Mouse (Mus musculus) stomach, postnatal 0 days (tissue): ENCODE measurements around the gene Mob3b. TPM values are rescaled to one million over a fixed set of nuclear protein-coding genes. Genes with fewer than 3 reads are reported as not detected.
A peak's percentile ranks its signal among the peaks of the same experiment; 100 is the strongest.

ENCODE experiments used
- ATAC-seq: fragments of 200-750 bp; cut with Nextera tagmentation; 2 replicates; pipeline ENCODE4 v1.8.0; 2017; ENCODE audit not compliant: low FRiP score, low TSS enrichment
- DNase-seq: peaks from one replicate; pipeline ENCODE4 v3.0.0-alpha.2; 2016; ENCODE audit warnings: low spot score
- H3K27ac ChIP-seq: fragments of 300-500 bp; sonication (generic); replicated peaks from 2 replicates; pipeline ENCODE4 v1.5.1; 2014; ENCODE audit warnings: mild to moderate bottlenecking, control low read depth
- H3K27me3 ChIP-seq: fragments of 300-500 bp; sonication (generic); 2 replicates; pipeline ENCODE4 v1.6.1; 2014; ENCODE audit warnings: low read length; ENCODE audit not compliant: control insufficient read depth, insufficient read depth
- H3K36me3 ChIP-seq: fragments of 300-500 bp; sonication (generic); 2 replicates; pipeline ENCODE4 v1.6.1; 2014; ENCODE audit warnings: low read length, mixed read lengths; ENCODE audit not compliant: control insufficient read depth, insufficient read depth
- H3K4me1 ChIP-seq: fragments of 300-500 bp; sonication (generic); replicated peaks from 2 replicates; pipeline ENCODE4 v1.6.1; 2014; ENCODE audit warnings: antibody characterized with exemption; ENCODE audit not compliant: control insufficient read depth, insufficient read depth
- H3K4me2 ChIP-seq: fragments of 300-500 bp; sonication (generic); replicated peaks from 2 replicates; pipeline ENCODE4 v1.6.1; 2014; ENCODE audit warnings: low read depth, mild to moderate bottlenecking, control low read depth, moderate library complexity
- H3K4me3 ChIP-seq: fragments of 300-500 bp; sonication (generic); 2 replicates; pipeline ENCODE4 v1.5.1; 2014; ENCODE audit warnings: low read depth, low read length, control low read depth
- H3K9ac ChIP-seq: fragments of 300-500 bp; sonication (generic); 2 replicates; pipeline ENCODE4 v1.6.1; 2014; ENCODE audit warnings: mild to moderate bottlenecking, low read length, control low read depth, mixed read lengths
- H3K9me3 ChIP-seq: fragments of 300-500 bp; sonication (generic); 2 replicates; pipeline ENCODE4 v1.6.1; 2016; ENCODE audit warnings: low read length; ENCODE audit not compliant: control insufficient read depth
- CTCF ChIP-seq: IDR thresholded peaks from 2 replicates; pipeline ENCODE4 v1.5.1; 2016; ENCODE audit warnings: antibody characterized with exemption, low read depth, mild to moderate bottlenecking, moderate library complexity
- EP300 ChIP-seq: optimal IDR thresholded peaks from 2 replicates; pipeline ENCODE3; 2016; ENCODE audit warnings: antibody characterized with exemption
- WGBS: fragments of 180-500 bp; shearing (Covaris S2); extraction: QIAGEN DNeasy Blood & Tissue Kit; methylation state at CpG from one replicate; pipeline ENCODE4 v1.1.7; 2014; 5-methylcytosine and 5-hydroxymethylcytosine counted together
- polyA plus RNA-seq: library from polyadenylated mRNA; unstranded; fragments of >200 nt; fragmentation: Nextera tagmentation; extraction: Ambion mirVana; gene quantifications from 2 replicates; pipeline ENCODE4 v1.2.1, GENCODE M21; 2015

Gene Mob3b
- polyA plus RNA-seq, 1 experiment from 2014 or later, result 15.0 TPM

DNA sequence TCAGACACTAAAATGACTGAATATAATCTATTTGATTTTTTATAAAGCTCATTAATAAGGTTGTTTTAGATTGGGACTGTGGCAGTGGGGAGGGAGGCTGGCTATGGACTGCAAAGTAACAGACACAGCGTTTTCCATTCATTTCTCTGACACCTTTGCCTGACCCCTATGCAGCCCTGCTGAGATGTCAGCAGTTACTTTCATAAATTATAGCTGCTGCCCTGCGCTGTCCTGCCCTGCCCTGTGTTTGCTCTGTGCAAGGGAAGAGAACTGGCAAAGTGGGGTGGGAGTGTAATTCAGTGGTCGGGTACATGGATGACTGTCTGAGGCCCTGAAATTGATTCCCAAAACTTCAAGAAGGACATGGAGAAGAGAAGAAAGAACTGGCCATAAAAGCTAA lies 3.2 kb downstream of the Mob3b start:
- Histone ChIP-seq H3K4me2 (no peak overlapping the region), H3K9ac (no peak overlapping the region), H3K4me3 (no peak overlapping the region), H3K36me3 (no peaks in the 10 kb centered on the region), H3K27ac (no peak overlapping the region), H3K27me3 (no peaks in the 10 kb centered on the region), H3K4me1 (no peaks in the 10 kb centered on the region), H3K9me3 (no peaks in the 10 kb centered on the region)
- ATAC-seq, result no peak
- TF ChIP-seq CTCF, result no peak
- TF ChIP-seq EP300, result no peak
- no peak for DNase-seq
- 40% methylated on average over 3 of the region's 3 CpGs for WGBS

- TF ChIP-seq CTCF, result no peak
- TF ChIP-seq EP300, result no peak
- 78% methylated on average over 4 of the region's 4 CpGs for WGBS
Measured at GRCm38 (mm10) chr4:35151756-35152155, 5.5 kb downstream of the Mob3b start, which contains the start of gene Ifnk. Gene Ifnk, plus strand, starts transcription at chr4:35152056.

GRCm38 (mm10) chr4:35150706-35151105 lies 6.6 kb downstream of the Mob3b start:
- Histone ChIP-seq H3K27ac (no peak overlapping the region), H3K27me3 (no peaks in the 10 kb centered on the region)
- no peak for TF ChIP-seq EP300
- no peak for TF ChIP-seq CTCF

More at GRCm38 (mm10) chr4:35151756-35152155, 5.5 kb downstream of the Mob3b start, which contains the start of gene Ifnk:
- DNase-seq, result no peak
- Histone ChIP-seq H3K9ac (no peak within 1 kb of the TSS), H3K36me3 (no peaks in the 10 kb centered on the region), H3K9me3 (no peaks in the 10 kb centered on the region), H3K27me3 (no peaks in the 10 kb centered on the region), H3K4me2 (no peak within 1 kb of the TSS), H3K4me3 (no peak within 1 kb of the TSS), H3K27ac (no peak within 1 kb of the TSS), H3K4me1 (no peaks in the 10 kb centered on the region)
- ATAC-seq, result no peak

DNA sequence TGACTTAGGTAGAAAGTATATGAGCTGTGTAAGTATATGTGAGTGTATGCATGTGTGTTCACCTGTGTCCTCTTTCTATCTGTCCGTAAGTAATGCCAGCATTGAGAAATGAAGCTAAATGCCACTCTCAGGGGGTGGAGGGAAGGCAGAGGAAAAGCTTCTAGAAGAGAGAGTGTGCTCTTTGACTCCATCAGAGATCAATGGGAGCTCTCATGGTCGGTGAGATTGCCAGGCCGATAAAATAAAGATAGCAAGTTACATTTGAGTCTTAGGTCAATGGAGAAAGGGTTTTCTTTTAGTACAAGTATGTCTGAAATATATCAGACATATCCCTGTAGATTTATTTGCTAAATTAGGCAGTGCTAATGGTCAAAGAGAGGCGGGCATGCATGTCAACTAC lies 9.0 kb downstream of the Mob3b start:
- H3K9me3 ChIP-seq, result no peaks in the 10 kb centered on the region
- 90% methylated on average over 4 of the region's 4 CpGs for WGBS
- no peaks in the 10 kb centered on the region for H3K36me3 ChIP-seq
- no peaks in the 10 kb centered on the region for H3K27me3 ChIP-seq
- H3K27ac ChIP-seq, result no peak overlapping the region
- no peaks in the 10 kb centered on the region for H3K4me1 ChIP-seq
- ATAC-seq (no peak), DNase-seq (no peak)
- H3K4me3 ChIP-seq, result no peak overlapping the region
- no peak overlapping the region for H3K4me2 ChIP-seq
- no peak overlapping the region for H3K9ac ChIP-seq
- TF ChIP-seq EP300, result no peak
- TF ChIP-seq CTCF, result no peak

More at GRCm38 (mm10) chr4:35150706-35151105, 6.6 kb downstream of the Mob3b start:
- H3K9me3 ChIP-seq, result no peaks in the 10 kb centered on the region
- ATAC-seq (no peak), DNase-seq (no peak)
- no peaks in the 10 kb centered on the region for H3K36me3 ChIP-seq
- 75% methylated on average over 3 of the region's 3 CpGs for WGBS
- H3K4me1 ChIP-seq, result no peaks in the 10 kb centered on the region
- no peak overlapping the region for H3K4me3 ChIP-seq
- H3K4me2 ChIP-seq, result no peak overlapping the region
- H3K9ac ChIP-seq, result no peak overlapping the region

DNA sequence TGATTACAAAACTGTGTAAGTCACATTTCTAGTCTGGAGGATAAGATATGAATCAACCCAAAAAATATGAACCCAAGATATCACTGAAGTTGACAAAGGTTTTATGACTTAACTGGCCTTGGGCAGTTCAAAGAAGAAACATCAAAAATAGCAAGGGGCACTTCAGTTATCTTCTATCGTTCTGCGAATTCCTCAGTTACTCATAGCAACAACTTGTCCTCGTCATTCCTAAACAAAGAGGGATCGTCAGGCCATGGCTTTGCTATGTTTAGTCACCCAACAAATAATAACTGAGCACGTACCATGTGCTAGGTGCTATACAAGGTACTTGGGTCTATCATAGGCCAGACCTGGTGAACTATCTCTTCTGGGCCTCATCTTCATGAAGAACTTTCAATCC lies 10.7 kb downstream of the Mob3b start:
- H3K9me3 ChIP-seq, result no peaks in the 10 kb centered on the region
- no peak overlapping the region for H3K9ac ChIP-seq
- 69% methylated on average over 5 of the region's 5 CpGs for WGBS
- H3K4me3 ChIP-seq, result no peak overlapping the region
- no peaks in the 10 kb centered on the region for H3K27me3 ChIP-seq
- TF ChIP-seq EP300 (no peak), CTCF (no peak)
- DNase-seq (no peak), ATAC-seq (no peak)
- H3K27ac ChIP-seq, result no peak overlapping the region
- H3K36me3 ChIP-seq, result no peaks in the 10 kb centered on the region
- no peaks in the 10 kb centered on the region for H3K4me1 ChIP-seq
- H3K4me2 ChIP-seq, result no peak overlapping the region

DNA sequence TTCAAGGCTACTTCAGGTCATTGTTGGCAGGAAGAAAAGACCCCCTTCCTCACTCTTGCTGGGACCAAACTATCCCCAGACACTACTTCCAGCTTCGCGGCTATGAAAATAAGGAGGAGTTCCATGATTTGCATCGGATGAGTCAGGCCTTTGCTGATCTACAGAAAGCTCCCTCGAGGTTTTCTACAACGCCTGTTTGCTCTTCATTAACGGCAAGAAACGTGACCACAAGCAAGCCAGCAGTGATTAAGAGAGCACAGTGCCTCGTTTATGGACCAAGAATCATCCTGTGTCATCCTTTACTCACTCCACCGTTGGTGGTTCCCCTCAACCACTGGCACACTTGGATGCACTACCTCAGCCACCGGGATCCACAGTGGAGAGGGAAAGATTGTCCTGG lies 11.6 kb downstream of the Mob3b start:
- no peak overlapping the region for H3K9ac ChIP-seq
- ATAC-seq, result peak; percentile 42; the same call in 1 of the 2 replicates
- no peak overlapping the region for H3K4me2 ChIP-seq
- no peak overlapping the region for H3K4me3 ChIP-seq
- DNase-seq, result no peak
- H3K27ac ChIP-seq, result no peak overlapping the region
- no peaks in the 10 kb centered on the region for H3K27me3 ChIP-seq
- TF ChIP-seq CTCF, result no peak
- no peaks in the 10 kb centered on the region for H3K36me3 ChIP-seq
- WGBS, result 61% methylated on average over 10 of the region's 10 CpGs
- H3K9me3 ChIP-seq, result no peaks in the 10 kb centered on the region
- no peaks in the 10 kb centered on the region for H3K4me1 ChIP-seq
